Mouse (Mus musculus) stomach, embryonic 16.5 days (tissue): ENCODE data around the gene Gtf3c5. TPM values are rescaled to one million over a fixed set of nuclear protein-coding genes. Genes with fewer than 3 reads are reported as not detected.

ENCODE experiments used
- ATAC-seq: fragments of 200-750 bp; cut with Nextera tagmentation; 2 replicates; pipeline ENCODE4 v1.8.0; 2017; ENCODE audit warnings: moderate number of reproducible peaks, moderate TSS enrichment; ENCODE audit not compliant: insufficient read depth, low FRiP score
- H3K27ac ChIP-seq: fragments of 300-500 bp; sonication (generic); 2 replicates; pipeline ENCODE4 v1.5.1; 2014; ENCODE audit warnings: low read length
- H3K27me3 ChIP-seq: fragments of 300-500 bp; sonication (generic); 2 replicates; pipeline ENCODE4 v1.6.1; 2014; ENCODE audit warnings: low read length, control low read depth, mixed read lengths; ENCODE audit not compliant: control insufficient read depth, insufficient read depth
- H3K36me3 ChIP-seq: fragments of 300-500 bp; sonication (generic); 2 replicates; pipeline ENCODE4 v1.6.1; 2014; ENCODE audit warnings: low read length; ENCODE audit not compliant: control insufficient read depth, insufficient read depth
- H3K4me1 ChIP-seq: fragments of 300-500 bp; sonication (generic); 2 replicates; pipeline ENCODE4 v1.6.1; 2014; ENCODE audit warnings: low read length, control low read depth, mixed read lengths; ENCODE audit not compliant: control insufficient read depth, insufficient read depth
- H3K4me2 ChIP-seq: fragments of 300-500 bp; sonication (generic); 2 replicates; pipeline ENCODE4 v1.6.1; 2014; ENCODE audit warnings: low read depth, low read length, mixed read lengths
- H3K4me3 ChIP-seq: fragments of 300-500 bp; sonication (generic); replicated peaks from 2 replicates; pipeline ENCODE4 v1.5.1; 2014; ENCODE audit warnings: mild to moderate bottlenecking, low read length
- H3K9ac ChIP-seq: fragments of 300-500 bp; sonication (generic); 2 replicates; pipeline ENCODE4 v1.6.1; 2014; ENCODE audit warnings: low read length
- H3K9me3 ChIP-seq: fragments of 300-500 bp; sonication (generic); replicated peaks from 2 replicates; pipeline ENCODE4 v1.6.1; 2016; ENCODE audit warnings: low read length, control low read depth; ENCODE audit not compliant: control insufficient read depth
- WGBS: fragments of 180-500 bp; shearing (Covaris S2); extraction: QIAGEN DNeasy Blood & Tissue Kit; methylation state at CpG from one replicate; pipeline ENCODE4 v1.1.7; 2014; 5-methylcytosine and 5-hydroxymethylcytosine counted together
- polyA plus RNA-seq: library from polyadenylated mRNA; unstranded; fragments of >200 nt; fragmentation: Nextera tagmentation; extraction: Ambion mirVana; gene quantifications from 2 replicates; pipeline ENCODE4 v1.2.1, GENCODE M21; 2015

Gene Gtf3c5
- polyA plus RNA-seq, 1 experiment from 2014 or later, result 38.2 TPM

DNA sequence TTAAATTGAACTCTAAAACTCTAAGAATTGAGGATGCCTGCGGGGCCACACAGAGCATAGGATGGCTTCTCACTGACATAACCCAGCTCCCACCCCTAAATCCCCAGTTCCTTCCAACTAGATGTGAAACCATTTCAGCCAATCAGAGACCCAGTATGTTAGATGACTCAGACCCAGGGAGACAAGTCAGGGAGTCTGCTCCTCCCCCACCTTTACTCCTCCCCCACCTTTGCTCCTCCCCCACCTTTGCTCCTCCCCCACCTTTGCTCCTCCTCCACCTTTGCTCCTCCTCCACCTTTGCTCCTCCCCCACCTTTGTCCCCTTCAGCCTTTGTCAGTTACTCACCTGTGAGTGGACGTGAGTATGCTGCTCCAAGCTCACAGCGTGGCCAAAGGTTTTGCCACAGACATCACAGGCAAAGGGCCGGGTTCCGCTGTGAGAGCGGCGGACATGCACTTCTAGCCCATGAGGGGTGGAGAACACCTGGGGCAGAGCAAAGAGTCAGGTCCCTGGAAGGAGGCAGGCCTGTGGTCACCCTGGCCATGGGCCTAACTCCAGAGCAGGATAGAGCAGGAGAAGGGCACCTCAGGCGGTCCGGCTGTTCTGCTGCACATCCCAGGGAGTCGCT is 29.0 kb upstream of the Gtf3c5 start:
- Histone ChIP-seq H3K4me3 (no peak overlapping the region), H3K9me3 (no peaks in the 10 kb centered on the region), H3K36me3 (no peaks in the 10 kb centered on the region), H3K9ac (no peak overlapping the region), H3K27ac (no peak overlapping the region), H3K4me2 (no peak overlapping the region), H3K27me3 (no peaks in the 10 kb centered on the region), H3K4me1 (peaks cover under 1% of the 10 kb centered on the region; the same call in 1 of the 2 replicates)
- 76% methylated on average over 10 of the region's 10 CpGs for WGBS
- no peak for ATAC-seq

DNA sequence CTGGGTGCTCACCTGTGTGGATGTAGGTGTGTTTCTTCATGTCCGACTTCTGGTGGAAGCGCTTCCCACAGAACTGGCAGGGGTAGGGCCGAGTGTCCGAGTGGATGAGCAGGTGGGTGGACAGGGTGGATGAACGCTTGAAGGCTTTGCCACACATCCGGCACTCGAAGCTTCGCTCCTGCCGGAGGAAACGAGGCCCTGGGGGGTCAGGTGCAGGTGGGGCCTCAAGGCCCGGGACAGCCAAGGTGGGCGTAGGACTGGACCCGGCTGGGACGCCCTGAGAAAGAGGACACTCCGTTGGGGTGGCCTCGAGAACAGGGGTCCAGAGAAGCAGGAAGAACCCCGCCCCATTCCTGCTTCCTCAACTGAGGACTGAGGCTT is 27.8 kb upstream of the Gtf3c5 start:
- Histone ChIP-seq H3K4me1 (peaks cover 6% of the 10 kb centered on the region; the same call in 1 of the 2 replicates), H3K4me3 (no peak overlapping the region), H3K27me3 (no peaks in the 10 kb centered on the region), H3K9ac (no peak overlapping the region), H3K9me3 (no peaks in the 10 kb centered on the region), H3K27ac (no peak overlapping the region), H3K4me2 (no peak overlapping the region), H3K36me3 (no peaks in the 10 kb centered on the region)
- ATAC-seq, result no peak
- WGBS, result 84% methylated on average over 17 of the region's 17 CpGs

DNA sequence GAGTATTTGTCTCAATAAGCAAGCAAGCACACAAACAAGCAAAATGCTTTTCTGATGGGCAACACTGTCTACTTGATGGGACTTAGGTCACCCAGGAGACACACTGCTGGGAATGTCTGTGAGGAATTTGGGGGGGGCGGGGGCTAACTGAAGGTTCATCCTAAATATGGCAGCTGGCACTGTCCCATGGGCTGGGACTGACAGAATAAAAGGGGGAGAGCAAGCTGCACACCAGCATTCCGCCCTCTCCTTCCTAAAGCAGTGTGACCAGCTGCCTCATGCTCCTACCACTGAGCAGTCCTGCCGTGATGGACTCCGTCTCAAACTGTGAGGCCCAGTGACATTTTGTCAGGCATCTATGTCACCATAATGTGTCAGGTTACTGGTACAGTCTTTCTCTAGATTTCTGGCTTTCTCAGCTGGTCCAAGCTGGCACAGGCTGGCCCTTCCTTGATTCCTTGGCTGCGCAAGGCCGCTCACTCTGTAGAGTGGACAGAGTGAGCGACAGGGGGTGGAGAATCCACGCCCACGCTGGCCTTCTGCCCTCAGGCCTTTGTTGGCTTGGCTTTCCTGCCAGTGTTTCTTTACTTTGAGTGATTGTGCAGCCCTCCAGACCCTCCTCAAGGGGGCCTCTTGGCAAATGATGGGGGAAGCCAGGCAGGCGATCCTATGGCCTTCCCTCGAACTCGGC is 27.3 kb upstream of the Gtf3c5 start:
- Histone ChIP-seq H3K4me2 (no peak overlapping the region), H3K36me3 (no peaks in the 10 kb centered on the region), H3K27ac (no peak overlapping the region), H3K4me3 (no peak overlapping the region), H3K9ac (no peak overlapping the region), H3K9me3 (no peaks in the 10 kb centered on the region), H3K27me3 (no peaks in the 10 kb centered on the region), H3K4me1 (peaks cover 6% of the 10 kb centered on the region; the same call in 1 of the 2 replicates)
- WGBS, result 74% methylated on average over 12 of the region's 12 CpGs
- no peak; the same call in 1 of the 2 replicates for ATAC-seq

DNA sequence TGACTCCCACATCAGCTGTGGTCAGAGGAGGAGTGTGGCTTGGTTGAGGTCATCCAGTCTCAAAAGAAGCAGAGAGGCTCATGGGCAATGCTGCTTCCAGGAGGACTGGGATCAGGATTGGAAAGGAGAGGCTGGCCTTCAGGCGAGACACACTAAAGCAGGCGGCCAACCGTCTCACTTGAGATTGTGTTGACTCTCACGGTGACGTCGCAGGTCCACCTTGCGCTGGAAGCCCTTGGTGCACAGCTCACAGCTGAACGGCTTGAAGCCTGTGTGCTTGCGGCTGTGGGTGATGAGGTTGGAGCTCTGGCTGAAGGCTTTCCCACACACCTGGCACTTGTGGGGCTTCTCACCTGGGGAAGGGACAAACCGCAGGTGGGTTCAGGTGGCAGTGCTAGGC is 26.3 kb upstream of the Gtf3c5 start:
- H3K4me2 ChIP-seq, result no peak overlapping the region
- H3K4me3 ChIP-seq, result no peak overlapping the region
- no peak overlapping the region for H3K27ac ChIP-seq
- no peaks in the 10 kb centered on the region for H3K9me3 ChIP-seq
- H3K4me1 ChIP-seq, result peaks cover 6% of the 10 kb centered on the region; the same call in 1 of the 2 replicates
- no peaks in the 10 kb centered on the region for H3K36me3 ChIP-seq
- H3K9ac ChIP-seq, result no peak overlapping the region
- 76% methylated on average over 10 of the region's 10 CpGs for WGBS
- ATAC-seq, result no peak
- H3K27me3 ChIP-seq, result no peaks in the 10 kb centered on the region

DNA sequence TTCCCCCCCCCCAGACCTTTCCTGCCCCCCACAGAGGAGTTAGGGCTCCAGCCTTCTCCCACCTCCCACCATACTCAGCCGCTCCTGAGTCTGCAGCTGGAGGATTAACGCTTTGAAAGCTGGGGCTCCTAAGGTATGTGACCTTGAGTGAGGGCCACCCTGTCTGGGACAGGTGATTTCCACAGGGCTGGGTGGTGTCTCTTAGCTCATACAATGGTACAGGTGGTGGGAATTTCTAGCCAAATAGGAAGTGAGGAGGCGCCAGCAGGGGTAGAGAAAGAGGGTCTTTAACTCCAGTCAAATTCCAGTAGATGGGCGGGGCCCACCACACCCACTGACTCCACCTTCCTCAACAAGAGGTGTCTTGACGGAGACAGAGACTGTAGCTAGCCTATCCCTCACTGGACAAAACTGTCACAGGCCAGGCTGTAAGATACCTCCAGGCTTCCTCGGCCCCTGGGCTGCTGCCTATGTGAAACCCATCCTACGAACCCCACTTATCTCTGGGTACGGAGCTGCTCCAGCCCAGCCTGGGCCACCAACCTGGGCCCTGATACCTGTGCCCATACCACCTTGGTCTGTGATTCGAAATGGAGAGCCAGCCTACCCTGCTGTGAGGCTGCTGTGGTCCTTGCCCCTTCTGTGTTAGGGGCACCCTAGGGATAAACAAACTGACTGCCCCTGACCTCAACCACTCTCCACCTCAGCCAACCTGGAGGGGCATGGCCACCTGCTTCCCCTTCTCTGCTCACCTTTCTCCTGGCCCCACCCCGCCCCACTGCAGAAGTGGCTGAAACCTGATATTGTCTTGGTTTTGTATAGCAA is 24.0 kb upstream of the Gtf3c5 start:
- Histone ChIP-seq H3K9ac (no peak overlapping the region), H3K36me3 (no peaks in the 10 kb centered on the region), H3K27ac (no peak overlapping the region), H3K4me1 (peaks cover 6% of the 10 kb centered on the region; the same call in 1 of the 2 replicates), H3K4me2 (no peak overlapping the region), H3K4me3 (no peak overlapping the region), H3K27me3 (no peaks in the 10 kb centered on the region), H3K9me3 (no peaks in the 10 kb centered on the region)
- 41% methylated on average over 10 of the region's 10 CpGs for WGBS
- ATAC-seq, result no peak

DNA sequence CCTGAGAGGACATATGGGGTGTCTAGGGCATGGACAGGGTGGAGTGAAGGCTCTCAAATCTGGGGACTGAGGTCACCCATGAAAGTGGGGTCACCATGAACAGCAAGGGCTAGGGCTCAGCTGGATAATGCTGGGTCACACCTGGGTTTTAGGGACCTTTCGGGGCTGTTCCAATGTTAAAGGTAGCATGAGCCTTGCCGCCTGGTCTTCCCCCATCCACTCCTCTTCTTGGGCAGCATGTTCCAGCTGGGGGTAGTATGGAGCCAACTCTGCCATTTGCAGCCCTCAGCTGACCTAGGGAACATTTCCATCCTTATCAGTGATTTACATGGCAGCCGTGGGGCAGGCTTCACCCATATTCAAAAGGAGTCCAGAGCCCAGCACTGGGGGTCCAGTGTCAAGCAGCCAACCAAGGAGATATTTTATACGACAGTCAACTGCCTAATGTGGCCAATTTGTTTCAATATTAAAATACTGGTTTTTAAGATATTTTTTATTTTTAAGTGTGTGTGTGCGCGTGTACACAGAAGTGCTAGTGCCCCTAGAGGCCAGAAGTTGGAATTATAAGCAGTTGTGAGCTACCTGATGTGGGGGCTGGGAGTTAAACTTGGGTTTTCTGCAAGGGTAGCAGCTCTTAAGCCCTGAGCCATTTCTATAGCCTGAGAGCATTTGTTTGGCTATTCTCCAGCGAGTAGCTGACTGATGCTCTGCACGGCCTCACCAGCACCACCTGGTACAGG is 23.2 kb upstream of the Gtf3c5 start:
- Histone ChIP-seq H3K4me2 (no peak overlapping the region), H3K36me3 (no peaks in the 10 kb centered on the region), H3K4me3 (no peak overlapping the region), H3K27ac (no peak overlapping the region), H3K9ac (no peak overlapping the region), H3K9me3 (no peaks in the 10 kb centered on the region), H3K27me3 (no peaks in the 10 kb centered on the region), H3K4me1 (peaks cover 8% of the 10 kb centered on the region)
- no peak for ATAC-seq
- 62% methylated on average over 8 of the region's 8 CpGs for WGBS

DNA sequence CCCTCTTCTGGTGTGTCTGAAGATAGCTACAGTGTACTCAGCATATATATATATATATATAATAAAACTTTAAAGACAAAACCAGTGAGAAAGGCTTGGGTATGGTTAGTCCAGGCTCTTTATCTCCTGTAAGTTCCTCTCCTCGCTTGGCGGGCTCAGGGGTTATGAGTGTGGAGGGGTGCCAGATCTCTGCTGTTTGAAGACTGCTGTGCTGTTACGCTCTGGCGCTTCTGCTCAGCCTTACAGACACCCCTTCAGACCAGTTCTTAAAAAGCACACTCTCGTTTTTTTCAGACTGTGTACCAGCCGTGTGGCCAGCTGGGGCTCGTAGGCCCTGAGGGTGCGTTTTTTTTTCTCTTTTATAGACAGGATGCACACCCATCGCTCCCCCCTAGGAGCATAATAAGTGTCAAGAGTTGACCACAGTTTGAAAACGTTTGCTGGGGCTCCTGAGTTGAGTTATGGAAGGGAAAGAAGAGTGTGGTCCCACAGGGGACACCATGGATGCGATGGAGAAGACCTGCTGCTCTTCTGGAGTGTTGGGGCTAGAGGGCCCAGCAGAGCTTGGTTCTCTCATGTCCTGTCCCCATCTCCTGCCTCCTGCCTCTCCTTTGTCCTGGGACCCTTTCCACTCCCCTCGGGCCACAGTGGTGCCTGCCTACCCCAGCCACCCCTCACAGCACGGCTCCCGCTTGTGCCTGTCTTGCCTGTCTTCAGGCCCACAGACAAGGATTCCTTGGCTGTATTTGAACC is 22.4 kb upstream of the Gtf3c5 start:
- ATAC-seq, result no peak
- Histone ChIP-seq H3K4me3 (no peak overlapping the region), H3K9ac (no peak overlapping the region), H3K36me3 (no peaks in the 10 kb centered on the region), H3K4me2 (no peak overlapping the region), H3K4me1 (peaks cover 8% of the 10 kb centered on the region), H3K9me3 (no peaks in the 10 kb centered on the region), H3K27ac (no peak overlapping the region), H3K27me3 (no peaks in the 10 kb centered on the region)
- 69% methylated on average over 14 of the region's 14 CpGs for WGBS

DNA sequence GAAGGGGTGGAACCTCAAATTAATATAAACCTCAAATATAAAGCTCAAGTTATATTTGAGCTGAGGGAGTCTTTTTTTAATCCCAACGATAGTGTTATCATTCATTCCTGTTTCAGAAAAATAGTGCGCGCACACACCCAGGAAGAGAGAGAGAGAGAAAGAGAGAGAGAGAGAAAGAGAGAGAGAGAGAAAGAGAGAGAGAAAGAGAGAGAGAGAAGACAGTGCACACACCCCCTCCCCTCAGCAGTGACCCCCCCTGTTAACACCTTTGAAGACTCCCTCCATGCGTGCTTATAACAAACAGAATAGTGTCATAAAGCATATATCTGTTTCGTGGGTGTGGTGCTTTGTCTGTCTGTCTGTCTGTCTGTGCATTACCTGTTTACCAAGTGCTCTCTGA is 20.0 kb upstream of the Gtf3c5 start:
- peaks cover 11% of the 10 kb centered on the region for H3K4me1 ChIP-seq
- 80% methylated on average over 5 of the region's 5 CpGs for WGBS
- no peaks in the 10 kb centered on the region for H3K9me3 ChIP-seq
- no peak overlapping the region for H3K27ac ChIP-seq
- no peaks in the 10 kb centered on the region for H3K27me3 ChIP-seq
- no peak overlapping the region for H3K9ac ChIP-seq
- H3K4me2 ChIP-seq, result no peak overlapping the region
- ATAC-seq, result no peak
- H3K4me3 ChIP-seq, result no peak overlapping the region
- H3K36me3 ChIP-seq, result no peaks in the 10 kb centered on the region
